Mouse (Mus musculus) right cerebral cortex, postnatal 14 days (tissue): Measurements from ENCODE around the gene AU015836.
"Not testable (repeated sequence)": the region's sequence is repeated elsewhere in the genome, so short reads cannot be mapped to it uniquely, and the experiment has no call there.

ENCODE experiments used
- DNase-seq: peaks from one replicate; pipeline ENCODE4 v3.0.0; 2022

The AU015836 gene

DNA sequence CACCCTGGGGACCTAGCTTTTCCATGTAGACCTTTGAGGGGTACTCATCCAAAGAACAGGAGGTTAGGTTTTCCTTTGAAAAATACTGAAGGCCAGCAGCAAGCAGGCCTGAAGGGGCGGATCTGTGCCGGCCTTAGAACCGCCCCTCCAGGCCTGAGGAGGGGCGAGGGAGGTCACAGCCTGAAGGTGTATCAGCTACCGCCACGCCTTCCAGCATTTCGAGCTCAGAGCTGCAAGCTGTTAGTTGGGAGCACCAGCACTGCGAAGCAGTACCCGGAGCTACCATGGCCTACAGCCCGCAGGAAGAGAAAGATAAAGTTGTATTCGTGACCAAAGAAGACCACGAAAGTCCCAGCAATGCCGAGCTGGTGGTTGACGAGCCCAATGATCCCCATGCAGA, at the start of gene AU015836:
Gene AU015836, plus strand, starts transcription at position 216 of the 400 bp plus-strand sequence.
- no peak for DNase-seq

- DNase-seq, result no peak
Measured at GRCm38 (mm10) chrX:93919017-93919416, 49.4 kb upstream of the AU015836 start.

- no peak for DNase-seq
Measured at GRCm38 (mm10) chrX:93928379-93928778, 40.1 kb upstream of the AU015836 start.

DNA sequence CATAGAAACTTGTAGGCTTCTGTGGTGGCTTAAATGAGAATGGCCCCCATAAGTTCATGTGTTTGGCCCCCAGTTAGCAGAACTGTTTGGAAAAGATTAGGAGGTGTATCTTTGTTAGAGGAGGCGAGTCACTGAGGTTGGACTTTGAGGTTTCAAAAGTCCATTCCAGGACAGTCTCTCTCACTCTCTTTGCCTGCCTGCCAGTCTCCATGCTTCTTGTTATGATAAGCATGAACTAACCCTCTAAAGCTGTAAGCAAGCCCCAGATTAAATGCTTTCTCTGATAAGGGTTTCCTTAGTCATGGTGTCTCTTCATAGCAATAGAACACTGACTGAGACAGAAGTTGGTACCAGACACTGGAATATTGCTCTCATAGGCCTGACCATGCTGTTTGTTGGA, 39.7 kb upstream of the AU015836 start:
- no peak for DNase-seq

DNA sequence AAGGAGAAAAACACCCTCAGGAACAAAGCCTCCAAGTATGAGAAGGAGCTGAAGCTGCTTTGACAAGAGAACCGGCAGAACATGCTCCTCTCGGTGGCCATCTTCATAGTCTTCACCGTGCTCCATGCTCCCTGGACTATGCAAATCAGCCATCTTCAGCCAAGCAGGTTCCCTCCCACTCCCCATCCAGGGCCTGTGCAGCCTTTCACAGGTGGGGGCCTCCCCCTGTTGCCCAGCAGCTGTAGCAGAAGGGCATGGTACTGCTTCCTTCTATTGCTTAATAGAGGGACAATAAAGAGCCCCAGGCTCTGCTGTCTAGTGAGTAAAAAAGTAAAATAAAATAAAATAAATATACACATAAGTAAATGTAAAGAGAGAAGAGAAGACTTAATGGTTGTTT, 36.8 kb upstream of the AU015836 start:
- no peak for DNase-seq

- no peak for DNase-seq
Measured at GRCm38 (mm10) chrX:93956727-93957126, 11.7 kb upstream of the AU015836 start.

- no peak for DNase-seq
Measured at GRCm38 (mm10) chrX:93958502-93958901, 10.0 kb upstream of the AU015836 start.

GRCm38 (mm10) chrX:93980341-93980740, 11.9 kb downstream of the AU015836 start:
- DNase-seq, result no peak

DNA sequence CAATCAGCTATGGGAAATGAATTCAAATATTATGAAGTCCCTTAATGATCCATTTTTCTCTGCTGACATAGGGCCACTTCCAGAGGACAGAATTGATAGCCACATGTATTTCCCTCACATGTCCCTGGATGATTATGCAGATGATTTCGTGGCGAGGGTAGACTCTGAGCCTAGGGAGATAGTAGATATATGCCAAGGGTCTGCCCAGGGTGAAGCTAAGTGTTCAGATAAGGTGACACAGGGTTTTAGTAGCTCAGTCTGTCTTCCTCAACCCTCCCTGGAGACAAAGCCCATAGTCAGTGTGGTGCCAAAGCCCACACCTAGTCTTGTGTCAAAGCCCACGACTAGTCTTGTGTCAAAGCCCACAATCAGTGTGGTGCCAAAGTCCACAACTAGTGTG, 13.7 kb downstream of the AU015836 start:
- DNase-seq, result no peak

DNA sequence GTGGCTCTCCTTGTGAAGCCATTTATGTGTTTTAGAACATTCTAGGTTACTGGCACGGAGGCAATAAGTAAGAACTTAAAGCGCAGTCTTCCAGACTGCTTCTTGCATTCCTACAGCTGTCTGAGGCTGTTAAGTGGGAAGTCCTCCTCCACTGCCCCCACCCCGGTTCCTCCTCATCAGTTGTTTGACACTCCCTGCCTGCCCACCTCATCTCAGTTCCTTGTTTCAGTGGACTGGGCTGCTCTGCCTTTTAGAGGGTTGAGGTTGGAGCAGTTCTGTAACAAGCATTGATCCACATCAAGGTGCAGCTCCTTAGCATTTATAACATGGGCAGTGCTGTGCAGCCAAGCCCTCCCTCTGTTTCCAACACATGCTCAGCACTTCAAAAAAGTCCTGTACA, 16.6 kb downstream of the AU015836 start:
- not testable (repeated sequence) for DNase-seq

- no peak for DNase-seq
Measured at GRCm38 (mm10) chrX:94006991-94007390, 38.5 kb downstream of the AU015836 start.

GRCm38 (mm10) chrX:94009442-94009841, 41.0 kb downstream of the AU015836 start:
- no peak for DNase-seq

- DNase-seq, result no peak
Measured at GRCm38 (mm10) chrX:94011656-94012173, 43.3 kb downstream of the AU015836 start.

DNA sequence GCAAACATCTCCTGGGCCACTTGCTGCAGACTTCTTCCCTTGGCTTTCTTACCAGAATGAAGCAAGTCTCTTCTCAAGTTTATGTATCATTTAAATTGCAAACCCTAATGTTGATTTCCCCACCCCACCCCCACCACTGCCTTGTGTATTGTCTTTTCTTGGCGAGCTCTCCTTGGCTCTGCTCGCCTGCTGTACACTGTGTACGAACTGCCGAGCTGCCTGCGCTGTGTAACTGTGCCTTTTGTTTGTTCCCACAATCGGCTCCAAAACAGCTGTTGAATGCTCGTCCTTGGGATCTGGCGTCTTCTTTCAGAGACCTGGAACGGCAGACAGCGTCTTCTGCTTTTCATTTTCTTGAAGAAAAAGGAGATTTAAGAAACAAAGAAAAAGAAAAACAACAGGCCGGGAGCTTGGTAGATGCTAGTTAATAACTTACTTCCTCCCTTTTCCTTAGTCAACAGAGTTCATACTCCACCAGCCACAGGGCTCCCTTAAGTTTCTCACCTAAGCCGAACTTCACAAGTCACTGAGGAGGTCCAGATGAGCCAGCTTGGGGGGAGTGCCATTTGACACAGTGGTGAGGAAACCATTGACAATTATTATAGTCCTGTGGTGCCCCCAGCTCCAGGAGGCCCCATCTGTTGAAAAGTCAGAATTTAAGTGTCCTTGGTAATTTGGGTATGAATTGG, 44.2 kb downstream of the AU015836 start:
- no peak for DNase-seq

DNA sequence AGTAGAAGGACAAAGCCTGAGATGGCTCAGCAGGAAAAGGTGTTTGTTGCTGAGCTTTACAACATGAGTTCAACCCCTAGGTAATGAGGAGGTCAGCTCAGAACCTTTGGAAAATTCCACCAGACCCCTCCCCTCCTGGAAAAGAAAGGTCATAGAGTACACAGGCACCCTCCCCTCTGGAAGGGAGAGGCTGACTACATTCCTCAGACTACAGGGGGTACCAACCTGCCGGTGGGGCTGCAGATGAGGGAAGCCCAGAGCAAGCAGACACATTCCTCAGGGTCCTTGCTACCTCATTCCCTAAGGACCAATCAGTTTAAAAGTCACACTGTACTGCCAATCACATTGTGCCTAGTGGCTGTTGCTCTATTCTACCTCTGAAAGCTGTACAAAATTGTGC, 48.4 kb downstream of the AU015836 start:
- DNase-seq, result no peak

DNA sequence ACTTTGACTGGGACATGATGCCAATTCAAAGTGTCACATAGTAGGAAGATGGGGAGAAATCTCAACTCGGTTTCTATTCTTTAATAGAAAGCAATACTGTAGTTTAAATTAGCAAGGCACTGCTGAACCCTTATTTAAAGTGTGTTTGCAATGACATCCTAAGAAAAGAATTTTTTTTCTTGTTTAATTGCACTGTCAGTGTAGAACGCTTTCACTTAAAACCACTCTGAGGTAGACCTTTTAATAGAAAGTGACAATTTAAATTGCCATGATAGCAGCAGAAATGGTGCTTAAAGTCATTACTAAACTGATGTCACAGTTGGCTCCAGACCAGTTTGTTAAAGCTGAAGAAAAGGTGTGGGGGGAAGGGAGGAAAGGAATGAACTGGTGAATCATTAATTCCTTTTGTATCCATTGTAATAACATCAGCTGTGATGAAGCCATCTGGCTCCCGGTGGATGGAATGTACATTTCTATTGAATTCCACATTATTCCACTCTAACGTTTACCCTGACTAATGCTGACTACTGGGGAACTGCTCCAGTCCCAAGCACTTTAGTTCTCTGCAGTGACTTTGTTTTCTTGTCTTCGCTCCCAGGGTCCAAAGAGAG, 53.9 kb downstream of the AU015836 start:
- no peak for DNase-seq
